Mouse (Mus musculus) left cerebral cortex, adult 8-10 months (tissue): ENCODE measurements around the gene Pdzd7. TPM values are rescaled to one million over a fixed set of nuclear protein-coding genes. Genes with fewer than 3 reads are reported as not detected.
A peak's percentile ranks its signal among the peaks of the same experiment; 100 is the strongest.

Experiments used
- DNase-seq, 2 experiments: peaks; one replicate each; pipeline ENCODE4 v3.0.0; 2022; ENCODE audit warnings: low spot score in 2 of 2
- total RNA-seq, 4 experiments: library from RNA; stranded (reverse); gene quantifications; 2 replicates each; pipeline ENCODE4 v1.2.4; 2022

The Pdzd7 gene
- total RNA-seq, 4 experiments from 2014 or later = 5.5 to 6.2 (median 5.7) TPM

GRCm38 (mm10) chr19:45030746-45031693, 14.5 kb downstream of the Pdzd7 start:
- DNase-seq = peak in 1 of 2 experiments; percentile 79

GRCm38 (mm10) chr19:45030111-45030510, 15.4 kb downstream of the Pdzd7 start:
- DNase-seq = no peak

- no peak for DNase-seq
These were observed 15.9 kb downstream of the Pdzd7 start for GRCm38 (mm10) chr19:45029571-45029970.

- DNase-seq = no peak
These were observed 16.8 kb downstream of the Pdzd7 start for GRCm38 (mm10) chr19:45028746-45029145.

GRCm38 (mm10) chr19:45027848-45028247, 17.7 kb downstream of the Pdzd7 start:
- peak in 1 of 2 experiments; percentile 61 for DNase-seq

- DNase-seq = no peak
These were observed 18.4 kb downstream of the Pdzd7 start for GRCm38 (mm10) chr19:45026958-45027670.

GRCm38 (mm10) chr19:45025937-45026568, 19.5 kb downstream of the Pdzd7 start:
- no peak for DNase-seq

GRCm38 (mm10) chr19:45024775-45025174, 20.7 kb downstream of the Pdzd7 start:
- DNase-seq = no peak

- no peak for DNase-seq
These were observed 21.5 kb downstream of the Pdzd7 start for GRCm38 (mm10) chr19:45023993-45024392.

- no peak for DNase-seq
These were observed 24.2 kb downstream of the Pdzd7 start for GRCm38 (mm10) chr19:45021362-45021761.

- no peak for DNase-seq
These were observed 25.2 kb downstream of the Pdzd7 start for GRCm38 (mm10) chr19:45020348-45020747.

GRCm38 (mm10) chr19:45018351-45018831, 27.1 kb downstream of the Pdzd7 start:
- no peak for DNase-seq

- DNase-seq = peak in 1 of 2 experiments; percentile 83
These were observed 27.6 kb downstream of the Pdzd7 start for GRCm38 (mm10) chr19:45017909-45018308.

GRCm38 (mm10) chr19:45017216-45017771, 28.2 kb downstream of the Pdzd7 start:
- peak; percentile 73 to 83 for DNase-seq

GRCm38 (mm10) chr19:45016341-45017215, 28.9 kb downstream of the Pdzd7 start:
- DNase-seq = peak in 1 of 2 experiments; percentile 78

GRCm38 (mm10) chr19:45015518-45016281, 29.8 kb downstream of the Pdzd7 start:
- DNase-seq = no peak

- DNase-seq = peak in 1 of 2 experiments; percentile 10
These were observed 30.5 kb downstream of the Pdzd7 start for GRCm38 (mm10) chr19:45014981-45015402.

GRCm38 (mm10) chr19:45014335-45014971, 31.1 kb downstream of the Pdzd7 start, which contains the start of gene Lzts2:
Gene Lzts2, plus strand, starts transcription at chr19:45014414.
- DNase-seq = no peak
